26 mouse cellular contexts compared by ENCODE assay signal in the genomic region with DNA sequence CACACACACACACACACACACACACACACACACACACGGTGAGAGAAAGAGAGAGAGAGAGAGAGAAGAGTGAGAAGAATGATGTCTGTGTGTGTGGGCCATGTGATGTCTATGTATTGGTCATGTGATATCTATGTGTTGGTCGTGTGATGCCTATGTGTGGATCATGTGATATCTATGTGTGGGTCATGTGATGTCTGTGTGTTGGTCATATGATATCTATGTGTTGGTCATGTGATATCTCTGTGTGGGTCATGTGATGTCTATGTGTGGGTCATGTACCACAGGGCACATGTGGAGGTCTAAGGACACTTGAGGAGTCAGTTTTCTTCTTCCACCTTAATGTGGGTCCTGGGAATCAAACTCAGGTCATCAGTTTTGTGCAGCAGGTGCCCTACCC.
"Had no signal": no experiment of that assay in that cellular context is flagged by ENCODE, and none has a peak within 500 bp of the region (broad histone marks: within the 10 kb centered on the region; RNA-seq: fewer than 3 reads in every experiment).

No protein-coding gene starts in this region.

- H3K27me3 ChIP-seq: embryonic facial prominence, embryonic 12.5 days; embryonic facial prominence, embryonic 13.5 days; embryonic facial prominence, embryonic 15.5 days; forebrain, embryonic 12.5 days; forebrain, embryonic 13.5 days; forebrain, embryonic 15.5 days had no signal

- H3K4me3 ChIP-seq: embryonic facial prominence, embryonic 10.5 days; embryonic facial prominence, embryonic 12.5 days; embryonic facial prominence, embryonic 13.5 days; embryonic facial prominence, embryonic 15.5 days; erythroblast, embryonic 14.5 days; forebrain, embryonic 10.5 days; forebrain, embryonic 12.5 days; forebrain, embryonic 13.5 days; forebrain, embryonic 15.5 days; gastrocnemius, adult 2 months; heart, adult 2 months had no signal

- H3K9ac ChIP-seq: embryonic facial prominence, embryonic 12.5 days; embryonic facial prominence, embryonic 13.5 days; embryonic facial prominence, embryonic 15.5 days; forebrain, embryonic 12.5 days; forebrain, embryonic 13.5 days; forebrain, embryonic 15.5 days; forebrain, postnatal 0 days had no signal

- H3K27ac ChIP-seq: embryonic facial prominence, embryonic 10.5 days; embryonic facial prominence, embryonic 12.5 days; embryonic facial prominence, embryonic 13.5 days; embryonic facial prominence, embryonic 15.5 days; forebrain, embryonic 10.5 days; forebrain, embryonic 12.5 days; forebrain, embryonic 13.5 days; forebrain, embryonic 15.5 days; gastrocnemius, adult 2 months; heart, adult 2 months had no signal

- H3K4me2 ChIP-seq: embryonic facial prominence, embryonic 12.5 days; embryonic facial prominence, embryonic 13.5 days; embryonic facial prominence, embryonic 15.5 days; forebrain, embryonic 12.5 days; forebrain, embryonic 13.5 days; forebrain, embryonic 15.5 days had no signal

- ATAC-seq: forebrain, embryonic 13.5 days; forebrain, embryonic 14.5 days; forebrain, embryonic 15.5 days; forebrain, postnatal 0 days had no signal

- H3K9me3 ChIP-seq: embryonic facial prominence, embryonic 10.5 days; embryonic facial prominence, embryonic 13.5 days; embryonic facial prominence, embryonic 15.5 days; forebrain, embryonic 10.5 days; forebrain, embryonic 12.5 days; forebrain, embryonic 13.5 days; forebrain, embryonic 15.5 days had no signal

- H3K36me3 ChIP-seq: embryonic facial prominence, embryonic 10.5 days; embryonic facial prominence, embryonic 12.5 days; embryonic facial prominence, embryonic 13.5 days; embryonic facial prominence, embryonic 15.5 days; forebrain, embryonic 10.5 days; forebrain, embryonic 12.5 days; forebrain, embryonic 15.5 days had no signal

- DNase-seq: cerebellum, adult 9-10 months; cerebellum, adult 9-11 months; cerebellum, postnatal 10 days; cerebellum, postnatal 14 days; cerebellum, postnatal 25 days; cerebellum, postnatal 36 days; embryo, embryonic 11 days; forebrain, postnatal 0 days; gastrocnemius, adult 2 months; gastrocnemius, postnatal 10 days; gastrocnemius, postnatal 14 days; gastrocnemius, postnatal 25 days; gastrocnemius, postnatal 36 days; heart, adult 11 months; heart, adult 18-20 months; heart, adult 2 months had no signal
